Mouse (Mus musculus): Measurements from ENCODE around the gene Dnajc27.

Gene Dnajc27

DNA sequence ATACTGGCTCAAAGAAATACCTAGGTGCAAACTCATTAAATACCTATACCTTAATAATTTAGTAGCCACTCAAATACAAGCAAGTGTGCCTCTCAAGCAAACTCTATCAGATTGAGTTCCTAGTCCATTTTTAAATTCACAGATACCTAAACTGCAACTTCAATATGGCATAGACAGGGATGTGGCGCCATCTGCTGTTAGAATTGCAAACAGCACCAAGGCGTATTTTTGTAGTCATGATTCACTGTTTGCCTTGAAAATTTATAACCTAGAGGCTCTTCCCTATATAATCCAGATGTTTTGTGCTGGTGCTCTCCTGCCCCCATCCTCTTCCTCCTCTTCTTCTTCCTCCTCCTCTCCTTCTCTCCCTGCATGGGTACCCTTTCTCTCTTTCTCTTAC, 2.1 kb upstream of the Dnajc27 start:
- peak; percentile 68 for DNase-seq (ENCODE audit: low read depth, low spot score)

DNA sequence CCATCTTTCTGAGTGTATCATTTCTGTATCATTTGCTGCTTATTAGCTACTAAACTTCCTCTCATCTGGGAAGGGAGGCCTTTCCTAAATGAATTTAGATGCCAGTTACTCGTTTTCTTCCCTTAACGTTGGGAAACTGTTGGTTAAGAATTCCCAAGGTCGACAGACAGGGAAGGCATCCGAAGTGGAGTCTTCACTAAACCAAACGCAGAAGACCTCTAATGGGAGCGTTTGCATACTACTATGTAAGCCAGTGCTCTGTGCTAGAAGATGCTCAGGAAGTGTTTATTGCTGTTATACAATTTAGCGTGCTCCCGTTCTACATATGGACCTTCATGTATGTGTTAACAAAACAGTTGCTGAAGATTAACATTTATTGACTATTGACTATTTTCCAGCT, 1.1 kb downstream of the Dnajc27 start:
- DNase-seq (ENCODE audit: low read depth, low spot score): no peak

DNA sequence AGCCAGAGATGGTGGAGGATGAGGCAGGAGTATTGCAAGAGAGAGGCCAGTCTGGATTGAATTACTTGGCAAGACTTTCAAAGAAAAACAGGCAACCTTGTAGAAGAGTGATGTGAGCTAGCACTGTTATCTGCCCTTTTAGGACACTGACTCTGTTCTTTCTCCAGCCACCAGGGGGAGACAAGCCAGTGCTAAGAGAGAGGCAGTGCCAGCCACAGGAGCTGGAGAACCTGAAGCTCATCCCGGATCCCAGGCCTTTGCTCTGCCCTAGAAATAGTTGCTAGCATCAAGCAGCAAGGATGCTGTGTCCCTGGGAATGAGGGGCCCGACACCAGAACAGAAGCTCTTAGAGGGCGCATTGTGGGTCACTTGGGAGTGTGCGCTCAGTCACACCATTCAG, 25.0 kb downstream of the Dnajc27 start:
- DNase-seq (ENCODE audit: low read depth, low spot score): peak; percentile 26

GRCm38 (mm10) chr12:4116132-4116531, 33.7 kb downstream of the Dnajc27 start:
- DNase-seq (ENCODE audit: low read depth, low spot score): no peak

DNA sequence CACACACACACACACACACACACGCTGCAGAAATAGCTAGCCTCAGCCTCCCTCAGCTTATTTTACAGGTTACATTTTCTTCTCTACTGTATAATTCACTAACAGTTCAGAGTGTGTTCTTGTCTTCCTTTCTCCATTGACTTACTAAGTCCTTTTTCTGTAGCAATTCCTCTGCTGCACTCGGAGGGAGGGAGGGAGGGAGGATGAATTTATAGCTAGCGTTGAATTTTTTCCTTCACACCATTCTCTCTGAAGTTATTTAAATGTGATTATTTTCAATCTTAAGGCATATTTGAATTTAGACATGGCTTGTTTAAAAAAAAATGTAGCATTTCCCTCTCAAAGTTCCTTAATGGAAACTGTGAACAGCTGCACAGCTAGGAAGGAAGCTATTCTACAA, 34.8 kb downstream of the Dnajc27 start:
- DNase-seq (ENCODE audit: low read depth, low spot score): no peak

DNA sequence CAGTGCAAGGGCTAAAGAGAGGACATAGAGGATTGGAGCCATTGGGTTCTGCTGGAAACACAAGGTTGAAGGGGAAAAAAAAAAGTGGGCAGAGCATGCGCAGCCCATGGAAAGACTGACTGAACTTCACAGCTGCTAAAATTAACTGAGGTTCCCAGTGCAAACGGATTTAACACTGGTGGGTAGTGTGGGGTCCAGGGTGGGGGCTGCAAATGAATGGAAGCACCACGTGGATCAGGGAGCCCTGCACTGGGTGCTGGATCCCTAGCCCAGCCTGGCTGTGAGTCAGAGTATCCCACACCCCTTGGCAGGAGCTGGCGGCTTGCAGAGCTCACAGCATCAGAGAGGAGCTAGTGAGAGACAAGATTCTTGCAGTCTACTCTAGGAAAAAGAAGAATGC, 35.2 kb downstream of the Dnajc27 start:
- DNase-seq (ENCODE audit: low read depth, low spot score): no peak

DNA sequence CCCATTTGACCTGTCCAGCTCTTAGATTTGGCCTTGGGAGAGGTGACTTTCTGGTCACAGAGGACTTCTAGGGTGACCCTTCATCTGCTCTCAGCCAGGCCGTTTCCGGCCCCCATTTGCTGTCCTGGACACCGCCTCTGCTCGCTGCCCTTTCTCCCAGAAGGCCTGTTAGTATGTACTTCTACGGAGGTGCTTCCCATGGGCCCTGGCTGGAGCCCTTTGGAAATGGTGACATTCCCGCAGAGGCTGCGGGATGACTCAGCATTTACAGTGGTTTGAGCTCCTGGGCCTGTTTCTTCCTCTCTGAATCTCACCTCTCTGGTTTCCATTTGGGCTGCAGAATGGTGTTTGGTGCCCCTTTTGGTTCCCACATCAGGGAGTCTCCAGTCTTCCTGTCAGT, 45.0 kb downstream of the Dnajc27 start:
- no peak for DNase-seq (ENCODE audit: low read depth, low spot score)

- DNase-seq (ENCODE audit: low read depth, low spot score): peak; percentile 27
Measured at GRCm38 (mm10) chr12:4132941-4133846, 50.8 kb downstream of the Dnajc27 start, which contains the start of gene Adcy3. TSS of gene Adcy3 (plus strand) at chr12:4133103.

DNA sequence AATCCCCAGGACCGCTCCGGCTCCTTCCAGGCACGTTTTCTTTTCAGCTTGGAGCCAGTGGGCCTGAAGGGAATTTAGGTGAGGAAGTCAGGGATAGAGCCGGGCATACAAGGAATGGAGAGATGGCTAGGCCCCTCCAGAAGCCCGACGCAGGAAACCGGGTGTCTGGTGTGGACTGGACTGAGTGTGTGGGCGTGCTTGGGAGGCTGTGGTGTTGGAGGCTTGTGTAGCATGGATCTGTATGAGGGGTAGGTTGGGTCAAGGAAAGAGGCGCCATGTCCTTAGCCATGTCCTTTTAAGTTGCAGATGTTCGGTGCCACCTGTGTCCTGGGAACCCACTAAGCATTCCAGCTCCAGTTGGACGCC, 51.4 kb downstream of the Dnajc27 start:
- DNase-seq (ENCODE audit: low read depth, low spot score): no peak

DNA sequence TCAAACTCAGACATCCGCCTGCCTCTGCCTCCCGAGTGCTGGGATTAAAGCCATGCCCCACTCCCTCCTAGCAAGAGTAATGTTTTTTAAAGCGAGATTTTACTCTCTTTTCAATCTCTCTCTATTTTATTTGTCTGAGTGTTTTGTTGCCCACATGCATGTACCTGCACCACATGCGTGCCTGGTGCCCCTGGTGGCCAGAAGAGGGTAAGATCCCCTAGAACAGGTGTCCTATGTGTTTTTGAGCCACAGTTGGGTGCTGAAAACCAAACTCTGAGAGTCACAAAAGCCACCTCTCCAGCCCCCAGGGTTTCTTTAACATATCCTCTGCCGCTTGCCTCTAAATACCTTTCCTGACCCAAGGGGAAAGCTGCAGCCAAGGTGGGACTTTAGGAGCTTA, 60.8 kb downstream of the Dnajc27 start:
- no peak for DNase-seq (ENCODE audit: low read depth, low spot score)

DNA sequence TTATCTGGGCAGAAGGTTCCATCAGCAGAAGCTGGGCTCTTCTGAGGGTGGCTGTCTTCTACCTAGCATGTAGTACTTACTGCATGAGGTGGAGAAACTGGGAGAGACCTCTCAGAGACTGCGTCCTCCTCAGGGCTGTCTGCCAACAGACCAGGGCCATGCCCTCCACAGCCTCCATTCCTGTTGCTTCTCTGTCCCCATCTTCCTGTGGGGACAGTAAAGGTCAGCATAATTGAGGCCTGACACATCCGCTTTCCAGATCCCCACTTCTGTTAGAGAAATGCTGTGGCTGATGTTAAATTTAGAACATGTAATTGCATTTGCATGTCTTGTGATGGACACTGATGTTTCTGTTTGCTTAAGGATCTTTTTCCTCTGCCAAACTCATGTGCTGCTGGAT, 68.6 kb downstream of the Dnajc27 start:
- DNase-seq (ENCODE audit: low read depth, low spot score): no peak

GRCm38 (mm10) chr12:4151969-4152368, 69.6 kb downstream of the Dnajc27 start:
- DNase-seq (ENCODE audit: low read depth, low spot score): no peak

DNA sequence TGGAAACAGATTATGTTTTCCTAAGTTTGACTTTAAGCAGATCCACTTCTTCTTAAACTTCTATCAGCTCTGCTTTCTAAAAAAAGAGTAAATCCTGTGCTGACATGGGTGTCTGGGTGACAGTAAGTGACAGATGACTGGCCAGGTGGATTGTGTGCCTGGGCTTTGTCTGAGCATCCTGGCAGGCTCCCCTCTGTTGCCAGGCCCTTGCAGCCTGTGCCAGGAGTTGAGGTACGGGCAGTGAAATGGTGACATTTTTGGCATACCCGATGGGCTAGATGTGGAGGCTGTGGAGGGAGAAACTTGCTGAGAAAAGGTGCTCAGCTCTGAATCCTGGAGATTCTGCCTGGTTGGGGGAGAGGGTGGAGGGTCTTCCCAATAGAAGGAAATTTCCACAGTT, 75.1 kb downstream of the Dnajc27 start:
- DNase-seq (ENCODE audit: low read depth, low spot score): no peak

DNA sequence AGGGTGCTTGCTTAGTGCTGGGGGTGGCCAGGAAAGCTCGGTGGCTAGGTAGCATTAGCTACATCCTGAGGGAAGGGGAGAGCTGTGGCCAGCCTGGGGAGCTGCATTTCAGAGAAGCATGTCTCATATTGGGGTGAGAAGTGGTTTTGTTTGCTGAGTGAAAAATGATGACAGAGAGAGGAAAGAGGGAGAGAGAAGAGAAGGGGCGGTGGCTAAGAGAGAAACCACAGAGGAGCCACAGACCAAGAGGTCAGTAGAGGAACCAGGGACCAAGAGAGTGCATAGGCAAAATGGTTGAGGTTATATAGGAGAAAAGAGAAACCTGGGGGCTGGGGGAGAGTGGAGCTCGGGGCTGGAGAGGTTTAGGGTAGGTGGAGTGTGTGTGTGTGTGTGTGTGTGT, 75.8 kb downstream of the Dnajc27 start:
- DNase-seq (ENCODE audit: low read depth, low spot score): no peak

GRCm38 (mm10) chr12:4158868-4159632, 76.7 kb downstream of the Dnajc27 start:
- no peak for DNase-seq (ENCODE audit: low read depth, low spot score)

Measured in embryo, embryonic 11.5 days (tissue).